Mouse (Mus musculus) liver, embryonic 11.5 days (tissue): ENCODE results near the gene Fam124a. TPM values are rescaled to one million over a fixed set of nuclear protein-coding genes. Genes with fewer than 3 reads are reported as not detected.

Experiments used
- ATAC-seq: fragments of 200-750 bp; cut with Nextera tagmentation; replicated peaks from 2 replicates; pipeline ENCODE4 v1.8.0; 2017; ENCODE audit warnings: moderate number of reproducible peaks, mild to moderate bottlenecking, moderate TSS enrichment, moderate library complexity; ENCODE audit not compliant: low FRiP score
- DNase-seq: peaks from one replicate; pipeline ENCODE4 v3.0.0-alpha.2; 2017; ENCODE audit warnings: low spot score
- H3K27ac ChIP-seq: fragments of 300-500 bp; sonication (generic); 2 replicates; pipeline ENCODE4 v1.5.1; 2014; ENCODE audit warnings: mild to moderate bottlenecking, low read depth, low read length, control low read depth
- H3K27me3 ChIP-seq: fragments of 300-500 bp; sonication (generic); replicated peaks from 2 replicates; pipeline ENCODE4 v1.6.1; 2014; ENCODE audit warnings: low read length, mixed read lengths; ENCODE audit not compliant: control insufficient read depth, insufficient read depth
- H3K36me3 ChIP-seq: fragments of 300-500 bp; sonication (generic); 2 replicates; pipeline ENCODE4 v1.6.1; 2014; ENCODE audit warnings: mild to moderate bottlenecking, low read length, moderate library complexity, mixed read lengths; ENCODE audit not compliant: control insufficient read depth, insufficient read depth
- H3K4me1 ChIP-seq: fragments of 300-500 bp; sonication (generic); replicated peaks from 2 replicates; pipeline ENCODE4 v1.6.1; 2014; ENCODE audit warnings: low read length, mixed read lengths; ENCODE audit not compliant: control insufficient read depth, insufficient read depth
- H3K4me2 ChIP-seq: fragments of 300-500 bp; sonication (generic); 2 replicates; pipeline ENCODE4 v1.6.1; 2014; ENCODE audit warnings: mild to moderate bottlenecking, control low read depth, moderate library complexity
- H3K4me3 ChIP-seq: fragments of 300-500 bp; sonication (generic); 2 replicates; pipeline ENCODE4 v1.5.1; 2014; ENCODE audit warnings: low read depth, low read length, control low read depth
- H3K9ac ChIP-seq: fragments of 300-500 bp; sonication (generic); 2 replicates; pipeline ENCODE4 v1.6.1; 2014; ENCODE audit warnings: low read depth, low read length, control low read depth
- H3K9me3 ChIP-seq: fragments of 300-500 bp; sonication (generic); 2 replicates; pipeline ENCODE4 v1.6.1; 2016; ENCODE audit warnings: low read length, inconsistent platforms, mixed read lengths; ENCODE audit not compliant: control insufficient read depth
- WGBS: fragments of 180-500 bp; shearing (Covaris S2); extraction: QIAGEN DNeasy Blood & Tissue Kit; methylation state at CpG from one replicate; pipeline ENCODE4 v1.1.7; 2014; 5-methylcytosine and 5-hydroxymethylcytosine counted together
- polyA plus RNA-seq: library from polyadenylated mRNA; unstranded; fragments of >200 nt; fragmentation: Nextera tagmentation; extraction: Ambion mirVana; gene quantifications from 2 replicates; pipeline ENCODE4 v1.2.1, GENCODE M21; 2014

Fam124a gene
- polyA plus RNA-seq, 1 experiment from 2014 or later: 2.9 TPM

DNA sequence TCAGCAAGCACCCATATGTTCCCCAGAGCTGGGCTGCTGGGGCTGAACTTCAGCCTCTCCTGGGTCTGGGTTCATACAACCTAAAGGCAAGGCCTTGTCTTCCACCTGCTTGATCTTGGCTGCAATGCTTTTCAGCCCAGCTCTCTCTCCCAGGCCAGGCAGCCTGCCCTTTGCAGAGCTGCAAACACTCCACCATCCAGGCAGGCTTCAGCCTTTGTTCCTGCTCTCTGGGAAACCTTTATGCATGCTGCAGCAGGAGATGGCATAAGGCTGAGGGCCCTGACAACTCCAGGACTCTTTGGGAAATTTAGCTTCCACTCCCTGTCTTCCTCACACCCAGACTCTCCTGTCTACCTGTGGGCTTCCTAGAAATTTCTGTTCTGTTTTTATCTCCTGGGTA is 29.1 kb downstream of the Fam124a start:
- DNase-seq: no peak
- Histone ChIP-seq H3K27ac (no peak overlapping the region), H3K27me3 (no peaks in the 10 kb centered on the region), H3K9ac (no peak overlapping the region), H3K4me3 (no peak overlapping the region), H3K4me1 (peaks cover 6% of the 10 kb centered on the region), H3K9me3 (no peaks in the 10 kb centered on the region), H3K36me3 (no peaks in the 10 kb centered on the region), H3K4me2 (no peak overlapping the region)
- ATAC-seq: no peak

GRCm38 (mm10) chr14:62585338-62585737 is 29.8 kb downstream of the Fam124a start:
- Histone ChIP-seq H3K27me3 (no peaks in the 10 kb centered on the region), H3K4me1 (peaks cover 6% of the 10 kb centered on the region), H3K27ac (no peak overlapping the region), H3K9me3 (no peaks in the 10 kb centered on the region), H3K4me3 (no peak overlapping the region), H3K4me2 (no peak overlapping the region), H3K9ac (no peak overlapping the region), H3K36me3 (no peaks in the 10 kb centered on the region)
- no peak for DNase-seq
- no peak for ATAC-seq
- 70% methylated on average over 3 of the region's 3 CpGs for WGBS

DNA sequence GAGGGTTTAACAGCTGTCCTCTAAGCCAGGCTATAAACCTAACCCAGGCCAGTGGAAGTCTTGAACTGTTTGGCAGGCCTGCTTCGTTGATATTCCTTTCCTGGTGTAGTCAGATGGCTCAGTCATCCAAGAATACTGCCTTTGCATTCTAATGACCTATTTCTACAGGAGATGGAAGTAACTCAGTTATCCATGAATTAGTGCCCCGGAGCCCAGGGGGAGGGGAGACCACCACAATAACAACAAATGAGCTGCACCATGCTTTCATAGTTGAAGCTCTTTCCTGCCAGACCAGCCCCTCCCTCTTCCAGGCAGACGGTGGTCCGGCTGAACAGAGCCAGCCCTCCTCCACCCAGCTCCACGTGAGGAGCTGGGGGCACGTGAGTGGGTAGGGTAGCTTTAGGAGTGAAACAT is 44.6 kb downstream of the Fam124a start:
- H3K27me3 ChIP-seq: no peaks in the 10 kb centered on the region
- H3K36me3 ChIP-seq: no peaks in the 10 kb centered on the region
- H3K9me3 ChIP-seq: no peaks in the 10 kb centered on the region
- WGBS: 86% methylated on average over 6 of the region's 6 CpGs
- no peaks in the 10 kb centered on the region for H3K4me1 ChIP-seq
- no peak overlapping the region for H3K9ac ChIP-seq
- H3K4me3 ChIP-seq: no peak overlapping the region
- DNase-seq: no peak
- no peak for ATAC-seq
- H3K4me2 ChIP-seq: no peak overlapping the region
- H3K27ac ChIP-seq: no peak overlapping the region

DNA sequence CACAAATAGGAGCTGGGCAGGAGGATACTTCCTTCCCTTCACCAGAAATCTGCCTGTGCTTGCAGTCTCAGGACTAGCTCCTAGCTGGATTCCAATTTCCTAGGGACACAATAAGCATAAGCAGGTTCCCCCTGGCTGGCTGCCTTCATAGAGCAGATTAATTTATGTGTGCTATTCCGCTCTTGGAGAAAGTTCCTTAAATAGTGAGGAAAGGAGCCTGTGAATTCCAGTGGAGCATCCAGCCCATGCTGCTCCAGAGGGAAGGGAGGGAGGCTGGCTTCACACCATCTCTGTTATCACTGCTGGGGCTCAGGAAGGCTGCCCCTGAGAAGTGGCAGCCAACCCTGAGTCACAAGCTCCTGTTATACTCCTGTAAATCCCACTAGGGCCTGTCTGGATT is 46.7 kb downstream of the Fam124a start:
- Histone ChIP-seq H3K4me2 (no peak overlapping the region), H3K9me3 (no peaks in the 10 kb centered on the region), H3K9ac (no peak overlapping the region), H3K4me3 (no peak overlapping the region), H3K27me3 (no peaks in the 10 kb centered on the region), H3K36me3 (no peaks in the 10 kb centered on the region), H3K4me1 (no peaks in the 10 kb centered on the region), H3K27ac (no peak overlapping the region)
- ATAC-seq (no peak), DNase-seq (no peak)
- WGBS: 85% methylated on average over 1 of the region's 1 CpGs

DNA sequence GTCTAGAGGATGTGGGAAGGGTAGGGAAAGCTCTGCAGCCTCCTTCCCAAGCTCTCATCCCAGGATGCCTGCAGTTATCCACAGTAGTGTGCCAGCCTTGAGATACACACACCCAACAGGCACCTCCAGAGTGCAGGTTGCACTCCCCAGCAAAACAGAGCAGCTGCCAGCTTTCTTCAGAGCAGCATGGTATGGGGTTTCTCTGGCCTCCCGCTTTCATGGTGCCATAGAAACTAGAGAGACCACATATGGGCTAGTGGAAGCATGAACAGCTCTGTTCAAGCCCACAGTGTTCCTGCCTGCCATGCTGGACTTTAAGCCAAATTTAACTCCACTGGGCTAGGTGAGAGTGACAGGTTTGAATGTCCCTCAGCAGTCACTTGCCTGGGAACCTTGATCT is 47.3 kb downstream of the Fam124a start:
- no peak for ATAC-seq
- WGBS: 95% methylated on average over 1 of the region's 1 CpGs

GRCm38 (mm10) chr14:62607791-62608196 is 52.3 kb downstream of the Fam124a start:
- no peaks in the 10 kb centered on the region for H3K9me3 ChIP-seq
- no peaks in the 10 kb centered on the region for H3K36me3 ChIP-seq
- H3K4me3 ChIP-seq: no peak overlapping the region
- H3K27me3 ChIP-seq: no peaks in the 10 kb centered on the region
- 80% methylated on average over 8 of the region's 8 CpGs for WGBS
- no peak for DNase-seq
- H3K9ac ChIP-seq: no peak overlapping the region
- H3K4me2 ChIP-seq: no peak overlapping the region
- no peak for ATAC-seq
- no peaks in the 10 kb centered on the region for H3K4me1 ChIP-seq
- no peak overlapping the region for H3K27ac ChIP-seq

More for the DNA sequence above, 47.3 kb downstream of the Fam124a start:
- no peaks in the 10 kb centered on the region for H3K27me3 ChIP-seq
- H3K9ac ChIP-seq: no peak overlapping the region
- no peak overlapping the region for H3K27ac ChIP-seq
- no peaks in the 10 kb centered on the region for H3K4me1 ChIP-seq
- DNase-seq: no peak
- no peak overlapping the region for H3K4me3 ChIP-seq
- no peaks in the 10 kb centered on the region for H3K36me3 ChIP-seq
- H3K4me2 ChIP-seq: no peak overlapping the region
- no peaks in the 10 kb centered on the region for H3K9me3 ChIP-seq

GRCm38 (mm10) chr14:62609904-62610303 is 54.4 kb downstream of the Fam124a start:
- Histone ChIP-seq H3K9ac (no peak overlapping the region), H3K27ac (no peak overlapping the region), H3K4me1 (no peaks in the 10 kb centered on the region), H3K27me3 (no peaks in the 10 kb centered on the region), H3K36me3 (no peaks in the 10 kb centered on the region), H3K4me3 (no peak overlapping the region), H3K9me3 (no peaks in the 10 kb centered on the region), H3K4me2 (no peak overlapping the region)
- no peak for ATAC-seq
- 67% methylated on average over 3 of the region's 3 CpGs for WGBS
- DNase-seq: no peak

- 84% methylated on average over 3 of the region's 3 CpGs for WGBS
- Histone ChIP-seq H3K27ac (no peak overlapping the region), H3K4me3 (no peak overlapping the region), H3K27me3 (no peaks in the 10 kb centered on the region), H3K4me2 (no peak overlapping the region), H3K4me1 (no peaks in the 10 kb centered on the region), H3K9ac (no peak overlapping the region), H3K36me3 (no peaks in the 10 kb centered on the region), H3K9me3 (no peaks in the 10 kb centered on the region)
- no peak for ATAC-seq
- no peak for DNase-seq
These were observed 66.9 kb downstream of the Fam124a start for GRCm38 (mm10) chr14:62622393-62622792.

- H3K9ac ChIP-seq: no peak overlapping the region
- no peak for ATAC-seq
- no peaks in the 10 kb centered on the region for H3K4me1 ChIP-seq
- no peak overlapping the region for H3K4me2 ChIP-seq
- no peaks in the 10 kb centered on the region for H3K36me3 ChIP-seq
- H3K4me3 ChIP-seq: no peak overlapping the region
- no peaks in the 10 kb centered on the region for H3K27me3 ChIP-seq
- DNase-seq: no peak
- no peaks in the 10 kb centered on the region for H3K9me3 ChIP-seq
- no peak overlapping the region for H3K27ac ChIP-seq
- 82% methylated on average over 5 of the region's 5 CpGs for WGBS
These were observed 72.4 kb downstream of the Fam124a start for GRCm38 (mm10) chr14:62627951-62628350.
